Mouse (Mus musculus) lung, embryonic 16.5 days (tissue): ENCODE results near the gene Tmem251. TPM values are rescaled to one million over a fixed set of nuclear protein-coding genes. Genes with fewer than 3 reads are reported as not detected.

Experiments
- ATAC-seq: fragments of 200-750 bp; cut with Nextera tagmentation; 2 replicates; pipeline ENCODE4 v1.8.0; 2017; ENCODE audit warnings: low read depth, mild to moderate bottlenecking, moderate library complexity
- H3K27ac ChIP-seq: fragments of 300-500 bp; sonication (generic); 2 replicates; pipeline ENCODE4 v1.5.1; 2014; ENCODE audit warnings: mild to moderate bottlenecking, control low read depth, low read length
- H3K27me3 ChIP-seq: fragments of 300-500 bp; sonication (generic); 2 replicates; pipeline ENCODE4 v1.6.1; 2014; ENCODE audit warnings: low read depth, low read length, mixed read lengths; ENCODE audit not compliant: control insufficient read depth, insufficient read depth
- H3K36me3 ChIP-seq: fragments of 300-500 bp; sonication (generic); 2 replicates; pipeline ENCODE4 v1.6.1; 2014; ENCODE audit warnings: low read length; ENCODE audit not compliant: control insufficient read depth, insufficient read depth
- H3K4me1 ChIP-seq: fragments of 300-500 bp; sonication (generic); replicated peaks from 2 replicates; pipeline ENCODE4 v1.6.1; 2014; ENCODE audit warnings: low read length, mixed read lengths; ENCODE audit not compliant: control insufficient read depth, insufficient read depth
- H3K4me2 ChIP-seq: fragments of 300-500 bp; sonication (generic); 2 replicates; pipeline ENCODE4 v1.6.1; 2014; ENCODE audit warnings: low read depth, low read length, control low read depth
- H3K4me3 ChIP-seq: fragments of 300-500 bp; sonication (generic); 2 replicates; pipeline ENCODE4 v1.5.1; 2014; ENCODE audit warnings: mild to moderate bottlenecking, low read length, control low read depth
- H3K9ac ChIP-seq: fragments of 300-500 bp; sonication (generic); 2 replicates; pipeline ENCODE4 v1.6.1; 2014; ENCODE audit warnings: low read length, control low read depth
- H3K9me3 ChIP-seq: fragments of 300-500 bp; sonication (generic); 2 replicates; pipeline ENCODE4 v1.6.1; 2016; ENCODE audit warnings: low read length; ENCODE audit not compliant: control insufficient read depth
- WGBS: fragments of 180-500 bp; shearing (Covaris S2); extraction: QIAGEN DNeasy Blood & Tissue Kit; methylation state at CpG from one replicate; pipeline ENCODE4 v1.1.7; 2014; 5-methylcytosine and 5-hydroxymethylcytosine counted together
- polyA plus RNA-seq: library from polyadenylated mRNA; unstranded; fragments of >200 nt; fragmentation: Nextera tagmentation; extraction: Ambion mirVana; gene quantifications from 2 replicates; pipeline ENCODE4 v1.2.1, GENCODE M21; 2015

Gene Tmem251
- polyA plus RNA-seq, 1 experiment from 2014 or later: 7.4 TPM

- peaks cover 16% of the 10 kb centered on the region for H3K36me3 ChIP-seq
- no peaks in the 10 kb centered on the region for H3K9me3 ChIP-seq
- ATAC-seq: no peak
- H3K27me3 ChIP-seq: no peaks in the 10 kb centered on the region
- H3K27ac ChIP-seq: no peak overlapping the region
- H3K9ac ChIP-seq: no peak overlapping the region
- H3K4me3 ChIP-seq: no peak overlapping the region
- peaks cover 9% of the 10 kb centered on the region for H3K4me1 ChIP-seq
- no peak overlapping the region for H3K4me2 ChIP-seq
Observed at GRCm38 (mm10) chr12:102763696-102764095, 20.1 kb downstream of the Tmem251 start.

- H3K4me2 ChIP-seq: no peak overlapping the region
- H3K36me3 ChIP-seq: peaks cover 43% of the 10 kb centered on the region
- H3K27ac ChIP-seq: no peak overlapping the region
- H3K27me3 ChIP-seq: no peaks in the 10 kb centered on the region
- H3K4me3 ChIP-seq: no peak overlapping the region
- H3K9me3 ChIP-seq: no peaks in the 10 kb centered on the region
- no peak overlapping the region for H3K9ac ChIP-seq
- H3K4me1 ChIP-seq: no peaks in the 10 kb centered on the region
- WGBS: 90% methylated on average over 4 of the region's 4 CpGs
- no peak for ATAC-seq
Observed at GRCm38 (mm10) chr12:102769000-102769399, 25.4 kb downstream of the Tmem251 start.

GRCm38 (mm10) chr12:102771601-102772000 is 28.0 kb downstream of the Tmem251 start:
- no peak overlapping the region for H3K27ac ChIP-seq
- WGBS: 95% methylated on average over 8 of the region's 8 CpGs
- no peak overlapping the region for H3K9ac ChIP-seq
- H3K27me3 ChIP-seq: no peaks in the 10 kb centered on the region
- no peaks in the 10 kb centered on the region for H3K9me3 ChIP-seq
- H3K4me2 ChIP-seq: no peak overlapping the region
- peaks cover 45% of the 10 kb centered on the region for H3K36me3 ChIP-seq
- no peaks in the 10 kb centered on the region for H3K4me1 ChIP-seq
- no peak overlapping the region for H3K4me3 ChIP-seq
- ATAC-seq: no peak

GRCm38 (mm10) chr12:102772676-102773075 is 29.1 kb downstream of the Tmem251 start:
- Histone ChIP-seq H3K4me1 (no peaks in the 10 kb centered on the region), H3K4me3 (no peak overlapping the region), H3K9ac (no peak overlapping the region), H3K27ac (no peak overlapping the region), H3K27me3 (no peaks in the 10 kb centered on the region), H3K4me2 (no peak overlapping the region), H3K9me3 (no peaks in the 10 kb centered on the region), H3K36me3 (peaks cover 43% of the 10 kb centered on the region)
- ATAC-seq: no peak
- WGBS: 90% methylated on average over 5 of the region's 5 CpGs

- Histone ChIP-seq H3K4me2 (no peak overlapping the region), H3K27ac (no peak overlapping the region), H3K4me1 (no peaks in the 10 kb centered on the region), H3K27me3 (no peaks in the 10 kb centered on the region), H3K36me3 (peaks cover 19% of the 10 kb centered on the region), H3K9me3 (no peaks in the 10 kb centered on the region), H3K9ac (no peak overlapping the region), H3K4me3 (no peak overlapping the region)
- ATAC-seq: no peak
- WGBS: 94% methylated on average over 14 of the region's 14 CpGs
Observed at GRCm38 (mm10) chr12:102776035-102776434, 32.5 kb downstream of the Tmem251 start.

GRCm38 (mm10) chr12:102778151-102778550 is 34.6 kb downstream of the Tmem251 start:
- Histone ChIP-seq H3K27me3 (no peaks in the 10 kb centered on the region), H3K4me1 (no peaks in the 10 kb centered on the region), H3K4me3 (no peak overlapping the region), H3K4me2 (no peak overlapping the region), H3K27ac (no peak overlapping the region), H3K36me3 (peaks cover 8% of the 10 kb centered on the region; the same call in 1 of the 2 replicates), H3K9me3 (no peaks in the 10 kb centered on the region), H3K9ac (no peak overlapping the region)
- WGBS: 85% methylated on average over 5 of the region's 5 CpGs
- ATAC-seq: no peak

- Histone ChIP-seq H3K4me1 (no peaks in the 10 kb centered on the region), H3K27me3 (no peaks in the 10 kb centered on the region), H3K27ac (no peak overlapping the region), H3K9me3 (no peaks in the 10 kb centered on the region), H3K4me3 (no peak overlapping the region), H3K9ac (no peak overlapping the region), H3K36me3 (peaks cover 8% of the 10 kb centered on the region; the same call in 1 of the 2 replicates), H3K4me2 (no peak overlapping the region)
- 44% methylated on average over 3 of the region's 3 CpGs for WGBS
- peak; percentile 23; the same call in 1 of the 2 replicates for ATAC-seq
Observed at GRCm38 (mm10) chr12:102779452-102779851, 35.9 kb downstream of the Tmem251 start.

GRCm38 (mm10) chr12:102782841-102783240 is 39.3 kb downstream of the Tmem251 start:
- Histone ChIP-seq H3K9ac (no peak overlapping the region), H3K4me2 (no peak overlapping the region), H3K4me3 (no peak overlapping the region), H3K9me3 (no peaks in the 10 kb centered on the region), H3K4me1 (no peaks in the 10 kb centered on the region), H3K27ac (no peak overlapping the region), H3K27me3 (no peaks in the 10 kb centered on the region), H3K36me3 (peaks cover 21% of the 10 kb centered on the region)
- no peak for ATAC-seq
- WGBS: 87% methylated on average over 5 of the region's 5 CpGs

- H3K36me3 ChIP-seq: peaks cover 32% of the 10 kb centered on the region
Observed at GRCm38 (mm10) chr12:102784899-102785592, 41.5 kb downstream of the Tmem251 start.

More at GRCm38 (mm10) chr12:102784899-102785592, 41.5 kb downstream of the Tmem251 start:
- Histone ChIP-seq H3K4me3 (no peak overlapping the region), H3K9ac (no peak overlapping the region), H3K9me3 (no peaks in the 10 kb centered on the region), H3K4me1 (no peaks in the 10 kb centered on the region), H3K4me2 (no peak overlapping the region), H3K27ac (no peak overlapping the region), H3K27me3 (no peaks in the 10 kb centered on the region)
- WGBS: 86% methylated on average over 19 of the region's 19 CpGs
- no peak for ATAC-seq
